Mouse (Mus musculus) gastrocnemius, postnatal 25 days (tissue): ENCODE measurements around the gene Uba2. TPM values are rescaled to one million over a fixed set of nuclear protein-coding genes. Genes with fewer than 3 reads are reported as not detected.
"Not testable (repeated sequence)": the region's sequence is repeated elsewhere in the genome, so short reads cannot be mapped to it uniquely, and the experiment has no call there.

Experiments used
- DNase-seq: peaks from one replicate; pipeline ENCODE4 v3.0.0; 2022
- long read RNA-seq, 2 experiments: library from polyadenylated mRNA; stranded (forward); transcript quantifications; one replicate each; pipeline ENCODE4 v2.0.0; 2021
- total RNA-seq, 2 experiments: library from RNA; stranded (reverse); gene quantifications; 1 replicate in 1 of 2; 2 replicates in 1 of 2; pipeline ENCODE4 v1.2.3; 2021

Gene Uba2
- total RNA-seq: 10 to 100 TPM; 32.4 to 36.7 TPM
- long read RNA-seq, experiment 1, transcript Uba2-201 (17 exons, 2,579 nt): major isoform, 31 of 38 reads
- long read RNA-seq, experiment 1, partial matches to known transcripts: 0 of 38 reads
- long read RNA-seq, experiment 1, other reads (novel, unspliced or antisense): 4 of 38 reads
- long read RNA-seq, experiment 2, transcript Uba2-209 (1 exons, 1,373 nt): minor isoform, 5 of 57 reads
- long read RNA-seq, experiment 2, transcript Uba2-201 (17 exons, 2,579 nt): major isoform, 42 of 57 reads
- long read RNA-seq, experiment 2, partial matches to known transcripts: 2 of 57 reads
- long read RNA-seq, experiment 2, other reads (novel, unspliced or antisense): 8 of 57 reads

DNA sequence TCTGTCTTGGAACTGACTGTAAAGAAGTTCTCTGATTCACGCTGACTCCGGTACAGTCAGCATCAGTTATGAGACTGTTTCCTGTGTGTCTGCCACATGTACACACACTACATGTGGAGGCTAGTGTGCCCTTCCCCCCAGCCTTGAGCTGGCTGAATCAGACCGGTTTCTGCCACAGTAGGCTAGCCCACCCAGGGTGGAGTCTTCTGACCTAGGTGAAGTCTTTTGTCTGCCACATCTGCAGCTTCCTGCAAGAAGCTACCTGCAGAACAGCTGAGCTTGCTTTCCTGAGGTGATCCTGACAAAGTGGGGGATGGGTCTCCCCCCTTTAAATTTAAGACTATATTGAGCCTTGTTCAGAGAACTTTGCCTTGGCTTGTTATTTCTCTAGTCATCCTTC, at the start of gene Uba2:
Uba2 (minus strand) TSS at position 146 of the 400 bp plus-strand sequence.
- DNase-seq: no peak

DNA sequence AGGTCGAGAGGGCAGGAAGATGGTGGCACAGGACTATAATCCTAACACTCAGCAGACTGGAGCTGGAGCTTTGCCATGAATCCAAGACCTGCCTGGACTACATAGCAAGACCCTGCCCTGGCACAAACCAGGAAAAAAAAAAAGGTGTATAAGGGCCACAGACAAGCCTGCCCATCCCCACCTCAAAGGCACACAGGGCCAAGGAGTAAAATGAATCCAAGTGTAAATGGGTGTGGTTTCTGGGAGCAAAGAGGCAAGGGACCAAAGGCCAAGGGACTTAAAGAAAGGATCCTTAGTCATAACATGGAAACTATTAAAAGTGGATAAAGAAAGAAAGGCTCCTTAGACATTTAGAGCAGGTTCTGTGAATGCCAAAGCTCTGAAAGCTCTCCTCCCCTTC, 49.1 kb upstream of the Uba2 start:
- DNase-seq: no peak

DNA sequence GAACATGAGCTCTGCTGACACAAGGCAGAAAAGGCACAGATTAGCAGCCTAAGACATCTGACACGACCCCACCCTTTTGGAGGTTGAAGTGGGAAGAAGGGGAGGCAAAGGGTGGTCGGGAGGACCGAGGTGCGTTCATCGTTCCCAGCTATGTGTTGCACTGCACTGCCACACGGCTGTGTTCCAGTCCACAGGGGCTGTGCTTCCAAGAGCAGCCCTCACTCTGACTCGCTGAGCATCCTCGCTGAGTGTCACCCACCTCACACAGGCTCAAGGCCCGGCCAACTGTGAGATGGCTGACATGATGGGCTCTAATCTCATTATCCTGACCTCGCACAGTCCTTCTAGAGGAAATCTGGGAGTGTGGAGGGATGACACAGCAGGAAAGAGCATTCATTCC, 47.1 kb upstream of the Uba2 start:
- no peak for DNase-seq

DNA sequence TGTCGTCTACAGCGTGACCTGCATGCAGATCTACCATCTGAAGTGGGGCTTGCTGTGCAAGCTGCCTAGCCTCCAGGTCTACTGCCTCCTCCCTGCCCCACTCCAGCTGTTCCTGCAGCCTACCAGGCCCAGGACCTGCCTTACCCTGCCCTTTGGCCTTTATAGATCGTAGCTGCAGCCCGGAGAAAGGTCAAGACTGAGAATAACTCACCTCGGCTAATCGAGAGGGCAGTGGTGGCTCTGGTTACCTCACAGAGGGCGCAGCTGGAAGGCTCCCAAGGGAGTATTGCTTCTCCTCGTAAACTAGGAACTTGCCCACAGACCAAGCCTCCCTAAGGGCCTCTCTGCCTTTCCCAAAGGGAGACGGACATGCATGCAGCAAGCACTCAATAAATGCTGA, 46.1 kb upstream of the Uba2 start:
- DNase-seq: peak; percentile 82

- DNase-seq: no peak
Observed at GRCm38 (mm10) chr7:34214644-34215043, 45.2 kb upstream of the Uba2 start.

GRCm38 (mm10) chr7:34213281-34213680, 43.9 kb upstream of the Uba2 start:
- DNase-seq: no peak

DNA sequence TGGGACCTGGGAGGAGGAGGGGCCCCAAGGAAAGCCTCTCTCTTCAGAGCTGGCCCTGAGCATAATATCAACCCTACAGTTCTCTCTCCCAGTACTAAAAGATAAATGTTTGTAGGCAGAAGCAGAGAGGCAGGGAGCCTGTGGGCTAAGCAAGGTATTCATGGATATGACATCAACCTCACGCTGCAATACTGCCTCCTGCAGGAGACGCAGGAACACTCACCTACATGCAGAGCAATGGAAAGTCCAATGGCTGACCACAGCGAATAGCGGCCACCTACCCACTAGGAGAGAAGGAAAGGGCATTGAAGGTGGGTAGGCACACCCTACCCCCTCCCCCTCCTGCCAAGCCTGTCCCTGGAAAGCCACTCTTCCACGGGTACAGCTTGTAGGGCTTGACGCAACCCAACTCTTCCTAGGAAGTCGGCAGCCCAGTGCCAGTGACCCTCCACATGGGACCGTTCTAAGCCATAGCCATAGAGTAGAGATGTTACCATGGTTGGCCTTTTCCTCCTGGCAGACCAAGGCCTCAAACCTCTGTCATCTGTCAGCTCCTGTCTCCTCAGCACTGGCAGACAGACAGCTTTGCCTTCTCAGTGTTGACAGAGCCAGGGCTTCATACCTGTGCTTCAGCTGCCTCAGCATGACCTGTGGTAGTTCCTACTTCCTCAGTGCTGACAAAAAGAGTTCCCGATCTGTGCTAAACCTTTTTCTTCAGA, 38.8 kb upstream of the Uba2 start:
- DNase-seq: peak; percentile 21

DNA sequence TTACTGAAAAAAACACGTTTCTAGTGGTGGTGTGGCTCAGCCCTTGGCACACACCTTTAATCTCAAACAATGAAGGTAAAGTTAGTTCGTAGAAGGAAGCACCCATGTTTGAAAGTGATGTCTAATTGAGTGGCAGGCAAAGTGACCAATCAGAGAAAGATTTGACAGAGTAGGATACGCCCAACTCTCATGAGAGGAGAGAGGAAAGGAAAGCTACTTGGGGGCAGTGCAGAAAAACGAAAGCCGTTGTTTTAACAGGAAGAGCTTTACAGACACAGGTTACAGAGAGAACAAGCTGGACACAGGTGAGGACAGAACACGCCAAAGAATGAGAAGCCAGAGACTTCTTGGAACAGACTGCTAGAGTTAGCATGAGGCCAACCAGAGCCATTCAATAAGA, 36.9 kb upstream of the Uba2 start:
- no peak for DNase-seq

DNA sequence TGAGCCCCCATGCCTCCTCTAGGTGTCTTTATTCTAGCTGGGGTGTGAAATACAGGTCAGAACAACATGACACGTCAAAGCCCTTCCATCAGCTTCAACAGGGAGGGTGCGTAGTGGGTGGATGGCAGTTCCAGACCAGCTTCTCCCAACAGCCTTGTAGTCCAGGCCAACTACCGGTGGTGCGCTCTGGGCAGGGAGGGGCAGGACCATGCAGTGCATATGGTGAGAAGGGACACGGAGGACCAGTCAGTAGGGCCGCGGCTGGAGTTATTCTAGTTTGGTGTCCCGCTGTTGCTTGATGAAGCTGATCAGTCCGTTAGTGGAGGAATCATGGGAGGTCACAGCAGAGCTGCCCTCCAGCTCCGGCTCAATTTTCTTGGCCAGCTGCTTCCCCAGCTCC, 32.7 kb upstream of the Uba2 start:
- not testable (repeated sequence) for DNase-seq

GRCm38 (mm10) chr7:34200829-34201228, 31.4 kb upstream of the Uba2 start:
- no peak for DNase-seq

GRCm38 (mm10) chr7:34198346-34198745, 28.9 kb upstream of the Uba2 start:
- no peak for DNase-seq

DNA sequence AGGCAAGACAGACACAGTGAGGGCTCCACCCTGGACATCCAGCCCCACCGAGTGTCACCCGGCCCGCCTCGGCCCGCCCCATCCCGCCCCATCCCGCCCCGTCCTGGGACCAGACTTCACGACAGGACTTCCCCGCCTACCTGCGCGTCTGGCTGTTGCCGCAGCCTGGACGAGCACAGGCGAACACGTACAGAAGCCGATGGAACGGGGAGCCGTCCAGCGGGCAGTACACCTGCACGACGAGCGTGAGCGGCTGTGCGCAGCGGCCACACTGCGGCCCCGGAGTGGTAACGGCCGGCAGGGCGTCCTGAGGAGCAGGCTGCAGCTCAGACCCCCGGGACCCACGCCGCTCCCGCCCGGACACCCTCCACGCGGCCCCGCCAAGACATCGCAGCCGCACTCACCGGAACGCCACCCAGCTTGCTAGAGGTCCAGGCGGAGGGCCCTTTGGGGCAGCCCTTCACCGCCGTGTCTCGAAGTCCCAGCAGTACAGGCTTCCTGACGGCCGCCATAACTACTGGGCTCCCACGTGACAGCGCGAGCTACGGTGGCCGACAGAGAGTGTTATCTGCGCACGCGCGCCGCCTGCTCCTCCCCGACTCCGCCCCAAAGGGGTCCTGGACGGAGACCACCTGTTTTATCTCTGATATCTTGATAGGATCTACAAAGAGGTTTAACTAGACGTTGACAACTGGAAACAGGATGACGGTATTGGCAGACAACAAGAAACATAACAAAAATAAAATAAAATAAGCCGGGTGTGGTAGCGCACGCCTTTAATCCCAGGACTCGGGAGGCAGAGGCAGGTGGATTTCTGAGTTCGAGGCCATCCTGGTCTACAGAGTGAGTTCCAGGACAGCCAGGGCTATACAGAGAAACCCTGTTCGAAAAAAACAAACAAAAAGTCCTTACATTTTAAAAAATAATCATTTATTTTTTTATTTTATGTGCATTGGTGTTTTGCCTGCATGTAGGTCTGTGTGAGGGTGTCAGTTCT, 27.0 kb upstream of the Uba2 start, which contains the start of gene Pdcd2l:
Pdcd2l (minus strand) TSS at position 530 of the 997 bp plus-strand sequence.
- DNase-seq: peak; percentile 86

- DNase-seq: no peak
Observed at GRCm38 (mm10) chr7:34195632-34196031, 26.2 kb upstream of the Uba2 start.

DNA sequence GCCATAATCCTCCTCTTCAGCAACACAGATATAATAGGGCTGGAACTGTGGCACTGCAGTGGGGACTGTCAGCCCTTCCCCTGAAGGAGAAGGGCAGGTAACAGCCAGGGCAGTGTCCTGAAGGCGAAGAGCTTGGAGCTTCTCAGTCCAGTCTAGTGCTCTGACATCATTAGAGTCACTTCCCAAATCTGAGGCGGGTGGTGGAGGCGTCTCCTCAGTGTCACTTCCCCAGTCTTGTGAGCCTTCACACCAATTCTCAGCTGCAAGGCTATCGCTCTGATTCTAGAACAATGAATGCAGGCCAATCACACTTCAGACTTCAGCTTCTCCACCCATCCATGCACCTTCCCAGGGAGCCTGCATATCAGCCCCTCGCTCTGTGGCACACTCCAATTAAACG, 23.4 kb upstream of the Uba2 start:
- DNase-seq: no peak

- no peak for DNase-seq
Observed at GRCm38 (mm10) chr7:34189376-34189989, 20.1 kb upstream of the Uba2 start.

GRCm38 (mm10) chr7:34183794-34184193, 14.4 kb upstream of the Uba2 start:
- DNase-seq: no peak

- DNase-seq: no peak
Observed at GRCm38 (mm10) chr7:34183356-34183755, 14.0 kb upstream of the Uba2 start.

- not testable (repeated sequence) for DNase-seq
Observed at GRCm38 (mm10) chr7:34176241-34176640, 6.8 kb upstream of the Uba2 start.

DNA sequence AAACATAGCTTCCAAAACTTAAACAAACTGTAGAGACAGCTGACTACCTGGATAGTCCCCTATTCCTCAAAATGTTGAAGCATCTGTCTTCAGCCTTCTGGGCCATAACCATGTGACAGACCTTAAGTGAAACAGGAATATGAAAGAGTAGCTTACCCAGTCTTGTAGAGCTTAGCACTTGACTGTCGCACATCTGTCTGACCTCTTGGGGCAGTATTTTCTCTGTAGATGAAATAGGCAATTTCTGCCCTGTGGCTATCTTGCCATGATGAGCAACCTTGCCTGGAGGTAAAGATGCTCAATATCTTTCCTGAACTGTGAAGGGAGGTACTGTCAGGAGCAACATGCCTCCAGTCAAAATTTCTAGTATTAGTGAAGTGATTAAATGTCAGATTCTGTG, 2.9 kb upstream of the Uba2 start:
- DNase-seq: no peak

GRCm38 (mm10) chr7:34168470-34169251, 738 bp downstream of the Uba2 start:
- peak; percentile 89 for DNase-seq
